Mouse (Mus musculus) bone marrow, adult 2 months (tissue): ENCODE results near the gene Pid1.

Experiments
- CTCF ChIP-seq: fragments of 200-500 bp; IDR thresholded peaks from 2 replicates; pipeline ENCODE4 v1.5.1; 2011; ENCODE audit warnings: low read length, control low read depth; ENCODE audit not compliant: control insufficient read depth, insufficient read depth
- POLR2A ChIP-seq: fragments of 200-500 bp; IDR thresholded peaks from 2 replicates; pipeline ENCODE4 v1.6.1; 2011; ENCODE audit warnings: low read depth, mild to moderate bottlenecking, control low read depth, low read length, borderline replicate concordance; ENCODE audit not compliant: control insufficient read depth

GRCm38 (mm10) chr1:84211507-84211906, 152.5 kb downstream of the Pid1 start:
- TF ChIP-seq CTCF (no peak), POLR2A (no peak)
